Mouse (Mus musculus): Measurements from ENCODE around the gene Srebf2.

DNA sequence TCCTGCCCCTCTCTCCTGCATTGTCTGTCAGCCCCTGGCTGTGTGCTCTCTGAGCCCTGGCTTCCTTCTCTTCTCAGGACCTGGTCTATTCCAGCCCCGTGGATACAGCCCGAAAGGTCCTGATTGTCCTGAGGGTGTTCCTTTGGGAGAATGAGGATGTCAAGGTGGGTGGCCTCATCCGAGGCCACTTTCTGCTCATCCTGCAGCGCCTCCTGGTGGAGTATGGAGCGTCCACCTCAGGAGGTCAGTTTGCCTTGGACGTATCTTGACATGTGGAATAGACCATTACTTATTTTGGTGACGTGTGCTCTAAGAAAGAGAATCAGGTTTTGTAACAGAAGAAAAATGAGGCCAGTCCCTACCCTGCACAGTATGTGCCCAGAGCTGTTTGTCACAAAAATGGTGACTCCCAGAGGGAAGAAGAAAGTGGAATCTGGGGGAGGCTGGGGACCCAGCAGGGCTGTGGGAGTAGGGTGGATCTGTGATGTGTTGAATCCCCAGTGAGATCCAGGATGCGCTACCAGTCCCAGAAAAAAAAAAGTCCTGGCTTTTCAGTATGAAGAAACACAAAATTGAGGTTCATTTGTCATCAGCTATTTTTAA lies 39.9 kb upstream of the Srebf2 start:
- TF ChIP-seq POLR2A (IDR thresholded peaks at IDR 0.05; ENCODE audit: low read depth, low read length) (no peak), CTCF (IDR thresholded peaks at IDR 0.05; ENCODE audit: extremely low read depth, insufficient read length, insufficient replicate concordance, low read depth, low read length) (peak; percentile 63; the same call in 1 of the 2 replicates)
